Mouse (Mus musculus) spleen, embryonic (tissue): ENCODE measurements around the gene Dsel.

Experiments
- CTCF ChIA-PET: fragments of 350-600 bp; sonication (Branson Sonifier 250); formaldehyde crosslinking; loops from one replicate; lab custom pipeline; 2022; lab: Charles Lee

The Dsel gene

GRCm38 (mm10) chr1:111864779-111865165 is at the start of gene Dsel:
Gene Dsel, minus strand, starts transcription at chr1:111864918.
- CTCF ChIA-PET, result no interaction called here

- CTCF ChIA-PET, result no interaction called here
These were observed 46.7 kb upstream of the Dsel start for GRCm38 (mm10) chr1:111911424-111911823.

GRCm38 (mm10) chr1:111883336-111883735 is 18.6 kb upstream of the Dsel start:
- CTCF ChIA-PET, result no interaction called here

- CTCF ChIA-PET, result no interaction called here
These were observed 11.1 kb upstream of the Dsel start for GRCm38 (mm10) chr1:111875784-111876183.

- CTCF ChIA-PET, result no interaction called here
These were observed 8.5 kb upstream of the Dsel start for GRCm38 (mm10) chr1:111873196-111873595.

- CTCF ChIA-PET, result no interaction called here
These were observed 749 bp upstream of the Dsel start for GRCm38 (mm10) chr1:111865467-111865866.

GRCm38 (mm10) chr1:111864063-111864778 is 497 bp downstream of the Dsel start:
- CTCF ChIA-PET, result no interaction called here

- CTCF ChIA-PET, result no interaction called here
These were observed 6.9 kb downstream of the Dsel start for GRCm38 (mm10) chr1:111857852-111858251.

GRCm38 (mm10) chr1:111852439-111852838 is 12.3 kb downstream of the Dsel start:
- CTCF ChIA-PET, result no interaction called here

- CTCF ChIA-PET, result no interaction called here
These were observed 31.0 kb downstream of the Dsel start for GRCm38 (mm10) chr1:111833583-111834225.
